Mouse (Mus musculus) lung, postnatal 36 days (tissue): ENCODE measurements at regions not wholly inside any gene's neighbourhood (a gene's known extent, or its start where the extent isn't known, plus 50 kb on each side); places are given as distances from the start of the nearest gene placed in this dataset.
A peak's percentile ranks its signal among the peaks of the same experiment; 100 is the strongest.

Experiments
- DNase-seq: peaks from one replicate; pipeline ENCODE4 v3.0.0; 2022; ENCODE audit warnings: mixed read lengths

DNA sequence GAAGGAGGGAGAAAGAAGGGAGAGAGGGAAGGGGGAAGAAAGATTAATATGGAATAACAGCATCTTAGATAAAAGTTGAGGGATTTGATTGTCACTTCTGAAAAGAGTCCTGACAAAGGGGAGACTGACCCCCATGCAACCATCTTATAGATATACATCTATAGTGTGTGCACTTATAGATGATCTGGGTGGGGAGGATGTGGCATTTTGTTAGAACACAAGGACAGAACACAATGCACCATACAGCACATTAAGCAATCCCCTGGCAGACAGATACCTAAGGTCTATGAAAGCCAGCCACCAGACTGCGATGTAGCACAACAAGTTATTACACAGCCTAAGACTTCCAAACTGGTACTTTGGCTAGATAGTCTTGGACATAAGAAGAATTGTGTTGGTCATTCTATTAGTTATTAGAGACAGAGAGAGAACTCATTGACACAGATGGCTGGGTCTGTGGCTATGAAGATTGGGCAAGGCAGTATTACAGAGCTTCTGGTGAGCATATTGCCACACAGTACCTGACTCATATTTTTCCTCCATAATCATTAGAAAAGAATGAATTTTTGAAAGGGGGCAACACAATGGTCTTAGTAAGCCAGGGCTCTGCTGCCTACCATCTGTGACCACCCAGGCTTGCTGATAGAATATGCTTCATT lies 126.3 kb upstream of the Itgb1 start:
- DNase-seq: no peak

DNA sequence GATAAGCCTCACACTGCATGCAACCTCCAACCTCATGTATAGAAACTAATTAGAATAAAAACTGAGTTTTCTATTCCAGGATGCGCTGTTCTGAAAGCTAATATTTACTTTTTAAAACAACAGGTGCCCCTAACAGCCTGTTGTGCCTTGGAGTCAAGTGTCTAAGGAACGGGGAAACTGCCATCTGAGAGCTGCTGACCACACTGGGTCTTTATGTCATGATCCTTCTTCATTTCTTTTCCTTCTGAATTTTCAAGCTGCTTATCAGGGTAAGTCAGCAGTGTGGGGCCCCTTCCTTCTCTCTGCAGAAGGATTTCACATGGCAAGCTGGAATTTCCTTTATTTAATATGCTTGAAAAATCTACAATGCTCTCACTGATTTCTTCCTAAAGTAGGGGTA lies 125.0 kb upstream of the Itgb1 start:
- DNase-seq: no peak

DNA sequence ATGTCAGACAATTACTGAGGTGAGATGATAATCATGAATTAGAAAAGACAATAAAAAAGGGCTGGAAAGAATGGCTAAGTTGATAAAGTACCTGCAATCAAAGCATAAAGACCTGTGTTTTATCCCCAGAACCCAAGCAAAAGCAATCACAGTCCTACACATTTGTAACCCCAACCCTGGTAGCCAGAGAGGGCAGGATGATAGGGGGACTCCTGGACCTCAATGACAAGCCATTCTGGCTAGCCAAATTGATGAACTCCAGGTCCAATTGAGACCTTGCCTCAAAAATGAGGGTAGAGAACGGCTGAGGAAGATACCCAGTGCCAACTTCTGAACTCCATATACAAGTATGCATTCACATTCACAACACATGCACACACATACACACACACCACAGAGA lies 124.4 kb upstream of the Itgb1 start:
- DNase-seq: no peak

DNA sequence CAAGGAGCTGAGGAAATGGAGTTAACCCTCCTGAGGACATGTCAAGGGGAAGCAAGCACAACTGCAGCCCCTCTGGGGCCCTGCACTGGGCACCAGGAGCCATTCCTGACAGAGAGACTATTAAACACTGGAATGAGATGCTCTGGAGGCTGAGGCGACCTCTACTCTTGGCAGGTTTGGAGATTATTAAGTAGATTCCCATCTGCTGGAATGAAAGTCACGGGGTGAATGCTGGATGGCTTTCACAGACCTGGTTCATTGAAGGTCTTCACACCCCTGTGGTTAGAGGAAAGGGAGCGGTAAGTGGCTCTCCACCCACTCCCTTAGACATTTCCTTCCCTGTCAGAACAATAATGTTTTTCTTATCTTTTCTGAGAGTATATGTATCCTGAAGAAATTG lies 122.8 kb upstream of the Itgb1 start:
- no peak for DNase-seq

DNA sequence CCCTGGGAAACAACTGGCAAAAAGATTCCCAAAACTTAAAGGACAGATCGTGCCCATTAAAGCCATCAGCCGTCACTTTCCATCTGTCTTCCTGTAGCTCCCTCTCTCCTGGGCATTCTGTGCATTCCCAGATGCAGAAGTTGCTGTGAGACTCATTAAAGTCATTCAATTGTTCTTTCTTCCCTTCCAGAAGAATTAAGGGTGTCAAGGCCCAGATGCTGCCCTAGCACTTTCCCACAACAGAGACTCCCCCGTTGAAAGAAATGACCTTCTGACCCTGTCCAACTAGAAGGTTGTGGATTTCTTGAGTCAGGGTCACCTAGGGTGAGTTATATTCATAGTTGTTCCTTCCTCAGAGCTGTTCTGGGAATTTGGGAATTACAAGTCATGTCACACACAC lies 121.7 kb upstream of the Itgb1 start:
- DNase-seq: no peak

DNA sequence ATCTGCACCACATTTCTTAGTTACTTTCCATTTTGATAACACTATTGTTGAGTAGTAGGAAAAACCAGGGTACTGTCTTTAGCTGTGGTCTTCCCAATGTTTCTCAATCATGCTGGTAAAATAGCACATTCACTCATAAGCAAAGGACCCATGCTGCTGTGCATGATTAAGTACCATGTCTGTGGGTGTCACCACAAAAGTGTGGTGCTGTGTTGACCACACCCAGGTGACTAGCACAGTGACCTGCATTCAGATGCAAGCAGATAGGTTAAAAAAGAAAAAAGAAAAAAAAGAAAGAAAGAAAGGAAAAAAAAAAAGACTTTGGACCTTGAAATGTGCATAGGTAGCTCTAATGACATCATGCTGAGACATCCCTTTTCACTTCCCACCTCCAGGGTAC lies 113.2 kb upstream of the Itgb1 start:
- DNase-seq: no peak

DNA sequence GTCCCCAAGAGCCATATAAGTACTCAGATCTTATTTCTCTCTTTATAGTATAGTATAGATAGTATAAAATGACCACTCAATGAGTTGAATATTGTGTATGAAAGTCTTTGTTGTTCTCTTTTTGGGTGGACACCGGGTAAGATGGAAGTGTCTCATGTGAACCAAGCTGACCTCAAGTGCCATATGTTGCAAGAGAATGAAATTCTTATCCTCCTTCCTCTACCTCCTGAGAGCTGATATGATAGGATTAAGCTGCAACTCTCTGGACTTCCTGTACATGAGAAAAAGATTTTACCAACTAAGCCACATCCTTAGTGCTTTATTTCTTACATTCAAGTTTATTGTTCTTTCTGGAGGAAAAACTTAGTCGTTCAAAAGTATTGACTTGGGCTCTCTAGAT lies 91.3 kb upstream of the Itgb1 start:
- peak; percentile 8 for DNase-seq

DNA sequence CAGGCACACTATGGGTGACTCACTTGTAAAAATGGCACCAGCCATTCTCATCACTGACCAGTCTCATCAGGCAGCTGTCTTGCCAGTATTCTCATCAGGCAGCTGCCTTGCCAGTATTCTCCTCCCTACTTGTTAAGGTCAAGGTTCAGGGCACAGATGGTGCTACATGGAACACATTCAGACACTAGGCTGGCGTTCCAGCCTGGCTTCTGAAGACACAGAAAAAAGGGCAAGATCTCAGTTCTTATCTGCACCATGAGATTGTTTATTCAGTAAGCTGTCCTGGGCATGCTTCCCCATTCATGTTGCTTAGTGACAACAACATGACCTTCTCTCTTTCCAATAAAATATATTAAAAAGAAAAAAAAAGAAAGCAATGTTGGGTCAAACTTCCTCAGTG lies 90.7 kb upstream of the Itgb1 start:
- DNase-seq: peak; percentile 15

DNA sequence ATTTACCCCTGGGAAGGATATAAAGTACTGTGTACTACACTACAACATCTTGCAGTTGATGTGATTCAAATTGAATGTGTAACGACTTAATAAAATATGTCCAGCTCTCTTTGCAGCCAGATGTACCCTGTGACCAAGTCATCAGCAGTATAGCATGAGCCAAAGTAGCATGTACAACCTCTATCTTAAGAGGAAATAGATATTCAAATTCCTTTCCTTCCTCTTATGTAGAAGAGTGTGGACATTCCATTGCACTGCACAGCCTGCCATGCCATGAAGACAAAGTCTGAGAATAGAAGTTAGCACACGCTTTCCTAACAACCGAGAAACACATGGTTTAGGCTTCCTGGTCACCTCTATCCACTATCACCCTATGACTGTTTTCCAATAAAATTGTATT lies 79.9 kb upstream of the Itgb1 start:
- no peak for DNase-seq

DNA sequence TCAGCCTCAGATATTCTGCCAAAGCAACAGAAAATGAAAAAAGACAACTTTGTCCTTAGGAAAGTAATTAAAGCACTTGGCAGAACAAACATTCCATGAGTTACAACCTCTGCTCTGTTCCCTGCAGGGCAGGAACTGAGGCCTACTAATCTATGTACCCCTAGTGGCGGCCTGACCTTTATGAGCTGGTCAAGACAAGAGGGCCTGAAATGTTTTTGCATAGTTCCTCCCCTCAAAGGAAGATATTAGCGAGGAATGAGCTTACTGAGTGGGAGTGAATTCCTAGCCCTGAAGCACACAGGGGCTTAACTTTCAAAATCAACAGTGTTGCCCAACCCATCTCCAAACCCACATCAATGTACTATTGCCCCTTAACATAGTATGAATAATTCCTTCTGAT lies 76.6 kb upstream of the Itgb1 start:
- DNase-seq: no peak

DNA sequence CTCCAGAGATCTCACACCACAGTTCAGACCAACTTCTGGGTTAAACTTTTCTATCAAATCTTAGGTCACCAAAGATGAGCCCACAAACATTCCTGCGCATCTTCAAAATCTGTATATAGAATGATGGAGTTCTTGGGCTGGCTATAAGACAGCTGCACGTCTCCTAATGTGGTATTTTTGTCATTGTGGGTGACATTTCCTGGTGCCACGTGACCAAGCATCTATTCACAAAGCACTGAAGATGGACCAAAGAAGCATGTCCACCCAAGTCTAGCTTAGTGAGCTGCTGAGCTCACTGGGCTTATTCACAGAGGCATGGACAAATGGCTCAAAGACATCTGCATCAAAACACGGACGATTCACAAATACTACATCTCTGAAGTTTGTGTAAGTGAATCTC lies 72.8 kb upstream of the Itgb1 start:
- DNase-seq: no peak

DNA sequence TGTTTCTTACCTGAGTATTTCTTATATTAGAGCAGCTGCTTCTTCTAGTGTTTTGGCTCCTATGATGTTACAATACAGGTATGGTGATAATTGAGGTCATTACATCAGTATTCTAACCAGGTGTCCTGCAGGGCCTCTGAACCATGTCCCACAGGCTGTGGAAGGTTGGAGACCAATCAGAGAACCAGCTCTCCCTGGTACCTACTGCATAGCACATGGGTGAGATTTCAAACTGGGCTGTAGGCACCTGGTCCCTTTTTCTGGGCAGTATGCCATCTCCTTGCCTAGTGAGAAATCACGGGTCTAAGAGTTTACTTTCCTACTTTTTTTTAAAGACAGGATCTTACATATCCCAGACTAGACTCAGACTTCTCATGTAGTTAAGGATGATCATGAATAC lies 67.6 kb upstream of the Itgb1 start:
- no peak for DNase-seq

DNA sequence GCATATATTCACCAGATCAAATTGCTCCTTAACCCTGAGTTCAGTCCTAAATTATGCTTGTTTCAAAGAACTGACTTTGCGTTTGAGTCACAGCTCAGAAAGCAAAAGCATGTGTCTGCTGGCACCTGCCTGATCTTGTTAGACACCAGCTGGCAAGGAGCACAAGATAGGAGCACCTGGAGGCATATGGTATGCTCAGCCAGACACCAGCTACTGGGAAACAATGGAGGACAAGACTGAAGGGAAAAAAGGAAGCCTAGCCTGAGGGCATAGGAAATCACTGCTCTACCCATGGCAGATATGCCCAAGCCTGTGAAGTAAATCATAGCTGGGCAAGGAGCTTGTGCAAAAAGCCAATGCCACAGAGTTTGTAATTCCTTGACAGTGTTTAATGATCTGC lies 66.4 kb upstream of the Itgb1 start:
- DNase-seq: no peak
